Mouse (Mus musculus): ENCODE data around the gene Ldlr. TPM values are rescaled to one million over a fixed set of nuclear protein-coding genes. Genes with fewer than 3 reads are reported as not detected.

Gene Ldlr
- polyA plus RNA-seq, 1 experiment from 2014 or later, result 33.2 TPM

- WGBS, result 93% methylated on average over 14 of the region's 14 CpGs
- H3K4me3 ChIP-seq, result no peak overlapping the region
- H3K9ac ChIP-seq, result no peak overlapping the region
- no peaks in the 10 kb centered on the region for H3K4me1 ChIP-seq
- ATAC-seq (ENCODE audit: low FRiP score, low read depth), result no peak
- no peaks in the 10 kb centered on the region for H3K27me3 ChIP-seq (replicated peaks)
- H3K36me3 ChIP-seq, result peaks cover 88% of the 10 kb centered on the region
- no peak overlapping the region for H3K4me2 ChIP-seq (replicated peaks)
- no peak overlapping the region for H3K27ac ChIP-seq
- H3K9me3 ChIP-seq, result no peaks in the 10 kb centered on the region
Observed at GRCm38 (mm10) chr9:21701091-21701490, 22.2 kb upstream of the Ldlr start.

DNA sequence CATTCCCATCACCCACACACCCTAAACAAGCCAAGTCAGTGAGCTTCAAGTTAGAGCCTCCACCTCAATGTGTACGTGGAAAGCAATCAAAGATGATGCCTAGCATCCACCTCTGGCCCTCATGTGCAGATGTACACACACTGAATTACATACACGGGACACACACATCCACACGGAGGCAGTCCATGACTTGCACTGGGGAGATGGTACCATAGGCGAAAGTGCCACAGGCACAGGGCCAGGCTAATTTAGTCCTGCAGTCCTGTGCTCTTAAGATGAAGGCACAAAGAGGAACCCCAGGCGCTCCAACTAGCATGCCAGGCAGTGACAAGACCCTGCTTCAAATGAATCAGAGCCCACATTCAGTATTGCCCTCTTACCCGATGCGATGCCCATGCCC, 19.8 kb upstream of the Ldlr start:
- no peak overlapping the region for H3K4me3 ChIP-seq
- no peaks in the 10 kb centered on the region for H3K4me1 ChIP-seq
- no peak overlapping the region for H3K4me2 ChIP-seq (replicated peaks)
- 97% methylated on average over 7 of the region's 7 CpGs for WGBS
- no peak for ATAC-seq (ENCODE audit: low FRiP score, low read depth)
- H3K9me3 ChIP-seq, result no peaks in the 10 kb centered on the region
- H3K27me3 ChIP-seq (replicated peaks), result no peaks in the 10 kb centered on the region
- peaks cover 94% of the 10 kb centered on the region for H3K36me3 ChIP-seq
- H3K27ac ChIP-seq, result no peak overlapping the region
- H3K9ac ChIP-seq, result no peak overlapping the region

DNA sequence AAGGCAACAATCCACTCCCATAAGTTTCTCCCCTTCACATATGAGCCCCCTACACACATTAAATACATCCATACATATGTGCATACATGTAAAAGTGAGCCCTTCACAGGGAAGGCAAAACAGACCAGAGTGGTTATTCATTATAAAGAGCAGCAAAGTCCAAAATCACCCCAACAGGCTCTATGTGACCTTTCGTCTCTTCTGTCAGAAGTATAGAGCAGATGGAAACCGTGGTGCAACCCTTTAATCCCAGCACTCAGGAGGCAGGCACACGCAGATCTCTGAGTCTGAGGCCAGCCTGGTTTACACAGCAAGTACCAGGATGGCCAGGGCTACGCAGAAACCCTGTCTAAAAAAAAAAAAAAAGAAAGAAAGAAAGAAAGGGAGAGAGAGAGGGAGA, 17.2 kb upstream of the Ldlr start:
- Histone ChIP-seq H3K4me3 (no peak overlapping the region), H3K27ac (no peak overlapping the region), H3K4me1 (no peaks in the 10 kb centered on the region), H3K27me3 (replicated peaks) (no peaks in the 10 kb centered on the region), H3K36me3 (peaks cover 78% of the 10 kb centered on the region), H3K9ac (no peak overlapping the region), H3K4me2 (replicated peaks) (no peak overlapping the region), H3K9me3 (no peaks in the 10 kb centered on the region)
- no peak for ATAC-seq (ENCODE audit: low FRiP score, low read depth)
- WGBS, result 90% methylated on average over 4 of the region's 4 CpGs

DNA sequence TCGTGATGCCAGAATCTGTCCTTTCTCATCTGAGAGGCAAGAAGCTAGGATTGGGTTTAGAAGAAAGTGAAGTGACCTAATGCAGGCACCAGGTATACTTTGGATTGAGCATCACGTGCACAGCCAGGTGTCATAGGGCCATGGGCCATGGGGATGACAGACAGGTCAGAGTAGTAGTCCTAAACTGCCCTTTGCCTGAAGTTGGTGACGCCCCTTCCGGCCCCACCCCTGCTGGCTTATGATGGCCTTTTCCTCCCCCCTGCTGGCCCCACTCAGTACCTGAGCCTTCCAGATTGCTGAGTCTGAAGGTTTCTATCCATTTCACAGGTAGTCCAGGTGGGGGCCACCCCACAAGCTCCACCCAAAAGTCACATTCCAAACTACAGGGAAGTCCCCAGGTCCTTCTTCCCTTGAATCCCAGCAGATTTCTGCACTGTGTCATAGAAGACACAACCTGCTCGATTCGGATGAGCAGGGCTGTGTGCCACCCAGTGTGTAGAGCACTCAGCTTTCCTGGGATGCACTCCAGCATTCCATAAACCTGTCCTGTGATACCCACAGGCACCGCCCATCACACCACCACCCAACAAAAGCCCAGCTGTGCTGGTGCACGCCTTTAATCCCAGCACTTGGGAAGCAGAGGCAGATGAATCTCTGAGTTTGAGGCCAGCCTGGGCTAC, 16.6 kb upstream of the Ldlr start:
- WGBS, result 88% methylated on average over 8 of the region's 8 CpGs
- no peak overlapping the region for H3K9ac ChIP-seq
- H3K4me1 ChIP-seq, result no peaks in the 10 kb centered on the region
- no peaks in the 10 kb centered on the region for H3K27me3 ChIP-seq (replicated peaks)
- no peak overlapping the region for H3K4me2 ChIP-seq (replicated peaks)
- H3K36me3 ChIP-seq, result peaks cover 72% of the 10 kb centered on the region
- no peak overlapping the region for H3K4me3 ChIP-seq
- no peak for ATAC-seq (ENCODE audit: low FRiP score, low read depth)
- no peak overlapping the region for H3K27ac ChIP-seq
- H3K9me3 ChIP-seq, result no peaks in the 10 kb centered on the region

DNA sequence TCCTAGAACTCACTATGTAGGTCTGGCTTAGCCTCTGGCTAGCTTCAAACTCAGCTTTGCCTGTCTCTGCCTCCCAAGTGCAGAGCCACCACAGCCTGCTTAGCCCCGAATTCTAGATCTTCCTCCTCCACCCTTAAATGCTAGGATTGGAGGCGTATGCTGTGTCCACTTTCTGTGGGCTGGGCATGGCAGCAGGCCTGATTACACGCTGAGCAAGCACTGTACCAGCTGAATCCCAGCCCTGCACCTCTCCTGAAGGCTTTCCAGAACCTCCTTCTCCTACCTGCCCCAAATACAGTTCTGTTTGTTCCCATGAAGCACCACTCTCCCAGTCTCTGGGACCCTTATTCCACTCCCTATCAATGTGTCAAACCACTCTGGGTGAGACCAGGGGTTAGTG, 13.9 kb upstream of the Ldlr start:
- H3K4me1 ChIP-seq, result no peaks in the 10 kb centered on the region
- H3K4me2 ChIP-seq (replicated peaks), result no peak overlapping the region
- ATAC-seq (ENCODE audit: low FRiP score, low read depth), result no peak
- no peaks in the 10 kb centered on the region for H3K9me3 ChIP-seq
- no peaks in the 10 kb centered on the region for H3K27me3 ChIP-seq (replicated peaks)
- no peak overlapping the region for H3K4me3 ChIP-seq
- no peak overlapping the region for H3K9ac ChIP-seq
- H3K36me3 ChIP-seq, result peaks cover 56% of the 10 kb centered on the region
- 94% methylated on average over 3 of the region's 3 CpGs for WGBS
- no peak overlapping the region for H3K27ac ChIP-seq

- no peak for ATAC-seq (ENCODE audit: low FRiP score, low read depth)
- Histone ChIP-seq H3K9me3 (no peaks in the 10 kb centered on the region), H3K27me3 (replicated peaks) (no peaks in the 10 kb centered on the region), H3K27ac (no peak overlapping the region), H3K4me3 (no peak overlapping the region), H3K36me3 (0 out of 2 replicates have a peak, but pooled peaks cover 10% of the 10 kb centered on the region), H3K9ac (no peak overlapping the region), H3K4me2 (replicated peaks) (no peak overlapping the region), H3K4me1 (no peaks in the 10 kb centered on the region)
- WGBS, result 67% methylated on average over 4 of the region's 4 CpGs
Observed at GRCm38 (mm10) chr9:21715298-21715697, 8.0 kb upstream of the Ldlr start.

GRCm38 (mm10) chr9:21717015-21717414, 6.3 kb upstream of the Ldlr start:
- no peaks in the 10 kb centered on the region for H3K27me3 ChIP-seq (replicated peaks)
- H3K4me2 ChIP-seq (replicated peaks), result no peak overlapping the region
- H3K4me3 ChIP-seq, result no peak overlapping the region
- H3K27ac ChIP-seq, result no peak overlapping the region
- H3K4me1 ChIP-seq, result no peaks in the 10 kb centered on the region; the same call in 1 of the 2 replicates
- H3K9ac ChIP-seq, result no peak overlapping the region
- no peak; the same call in 1 of the 2 replicates for ATAC-seq (ENCODE audit: low FRiP score, low read depth)
- H3K9me3 ChIP-seq, result no peaks in the 10 kb centered on the region
- WGBS, result 85% methylated on average over 2 of the region's 2 CpGs
- 0 out of 2 replicates have a peak, but pooled peaks cover 10% of the 10 kb centered on the region for H3K36me3 ChIP-seq

DNA sequence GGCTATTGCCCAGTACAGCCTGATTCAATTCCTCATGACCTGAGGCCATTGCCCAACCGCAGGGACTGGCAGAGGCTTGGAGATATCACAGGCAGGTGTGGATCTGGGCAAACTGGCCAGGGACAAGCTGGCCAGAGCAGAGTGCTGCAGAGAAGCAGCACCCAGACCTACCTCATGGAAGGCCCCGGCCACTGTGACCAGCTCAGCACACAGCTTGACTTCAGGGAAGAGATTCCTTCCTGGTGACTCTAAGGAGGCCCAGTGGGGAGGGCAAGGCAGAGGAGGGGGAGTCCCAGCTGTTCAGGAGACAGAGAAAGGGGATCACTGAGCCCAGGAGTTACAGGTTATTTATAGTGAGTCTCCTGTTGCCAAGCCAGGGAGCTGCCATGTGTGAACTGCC, 2.2 kb upstream of the Ldlr start:
- no peaks in the 10 kb centered on the region for H3K36me3 ChIP-seq
- 83% methylated on average over 2 of the region's 2 CpGs for WGBS
- H3K9me3 ChIP-seq, result no peaks in the 10 kb centered on the region
- no peak for ATAC-seq (ENCODE audit: low FRiP score, low read depth)
- no peak overlapping the region for H3K4me2 ChIP-seq (replicated peaks)
- H3K27ac ChIP-seq, result no peak overlapping the region
- H3K4me1 ChIP-seq, result peaks cover 13% of the 10 kb centered on the region
- no peaks in the 10 kb centered on the region for H3K27me3 ChIP-seq (replicated peaks)
- no peak overlapping the region for H3K4me3 ChIP-seq
- no peak overlapping the region for H3K9ac ChIP-seq

DNA sequence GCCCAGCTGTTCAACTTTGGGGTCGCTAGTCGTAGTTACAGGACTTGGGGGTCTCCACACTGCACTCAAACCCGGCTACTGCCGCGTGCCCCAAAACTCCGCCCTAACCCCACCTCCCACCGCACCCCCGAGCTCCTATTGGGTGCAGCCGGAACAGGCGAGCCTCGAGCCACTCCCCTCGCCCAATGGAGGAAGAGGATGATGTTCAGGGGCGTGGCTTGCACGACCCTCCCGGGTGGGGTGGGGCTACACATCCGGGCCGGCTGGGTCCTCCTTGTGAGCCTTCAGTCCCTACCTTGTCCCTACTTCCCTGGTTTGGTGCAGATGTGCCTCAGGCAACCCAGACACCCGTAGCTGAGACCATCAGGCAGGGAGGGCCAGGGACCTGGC, 859 bp downstream of the Ldlr start:
- ATAC-seq (ENCODE audit: low FRiP score, low read depth), result peak; percentile 96
- under 1% methylated on average over 18 of the region's 18 CpGs for WGBS
- Histone ChIP-seq H3K9me3 (no peaks in the 10 kb centered on the region), H3K4me2 (replicated peaks) (peak overlapping the region; percentile 78), H3K4me3 (peak overlapping the region; percentile 71), H3K4me1 (peaks cover 21% of the 10 kb centered on the region), H3K27me3 (replicated peaks) (no peaks in the 10 kb centered on the region), H3K27ac (0 out of 2 replicates have a peak overlapping the region, but pooled peaks have one; percentile 79), H3K36me3 (peaks cover 3% of the 10 kb centered on the region; the same call in 1 of the 2 replicates), H3K9ac (peak overlapping the region; percentile 64)

DNA sequence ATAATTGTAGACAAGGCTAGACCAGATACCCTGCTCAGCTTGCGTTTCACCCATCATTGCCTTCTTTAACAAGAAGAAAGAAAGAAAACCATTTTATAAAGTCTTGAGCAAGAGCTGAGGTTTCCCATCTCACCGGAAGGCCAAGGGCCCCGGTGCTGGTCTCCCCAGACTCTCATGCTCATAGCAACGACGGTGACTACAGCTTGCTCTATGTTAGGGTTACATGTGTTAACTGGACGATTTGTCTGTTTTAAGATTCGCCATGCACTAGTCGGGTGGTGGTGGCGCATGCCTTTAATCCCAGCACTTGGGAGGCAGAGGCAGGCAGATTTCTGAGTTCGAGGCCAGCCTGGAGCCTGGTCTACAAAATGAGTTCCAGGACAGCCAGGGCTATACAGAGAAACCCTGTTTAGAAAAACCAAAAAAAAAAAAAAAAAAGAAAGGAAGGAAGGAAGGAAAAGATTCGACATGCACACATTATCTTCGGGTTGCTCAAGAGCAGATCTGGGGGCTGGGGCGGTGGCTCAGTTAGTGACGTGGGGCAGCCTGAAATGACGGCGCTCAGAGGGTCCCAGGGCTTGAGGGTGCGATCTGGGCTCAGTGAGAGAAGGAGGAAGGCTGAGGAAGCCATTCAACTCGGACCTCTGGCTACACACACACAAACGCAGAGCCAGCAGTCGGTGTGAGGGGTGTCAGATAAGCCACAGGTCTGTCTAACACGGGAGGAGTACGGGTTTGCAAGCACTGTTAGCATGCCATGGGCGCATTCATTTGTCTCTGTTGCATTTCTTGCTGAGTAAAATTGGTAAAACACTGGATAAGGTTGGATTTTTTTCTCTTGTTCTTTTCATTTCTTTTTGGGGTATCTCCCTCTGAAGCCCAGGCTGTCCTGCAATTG, 2.2 kb downstream of the Ldlr start:
- H3K4me3 ChIP-seq, result peak overlapping the region; percentile 71
- 89% methylated on average over 23 of the region's 23 CpGs for WGBS
- peak overlapping the region; percentile 78 for H3K4me2 ChIP-seq (replicated peaks)
- H3K27ac ChIP-seq, result no peak overlapping the region
- no peaks in the 10 kb centered on the region for H3K27me3 ChIP-seq (replicated peaks)
- H3K9ac ChIP-seq, result peak overlapping the region; percentile 54; the same call in 1 of the 2 replicates
- H3K36me3 ChIP-seq, result peaks cover 8% of the 10 kb centered on the region; the same call in 1 of the 2 replicates
- peaks cover 21% of the 10 kb centered on the region for H3K4me1 ChIP-seq
- no peaks in the 10 kb centered on the region for H3K9me3 ChIP-seq
- no peak for ATAC-seq (ENCODE audit: low FRiP score, low read depth)

DNA sequence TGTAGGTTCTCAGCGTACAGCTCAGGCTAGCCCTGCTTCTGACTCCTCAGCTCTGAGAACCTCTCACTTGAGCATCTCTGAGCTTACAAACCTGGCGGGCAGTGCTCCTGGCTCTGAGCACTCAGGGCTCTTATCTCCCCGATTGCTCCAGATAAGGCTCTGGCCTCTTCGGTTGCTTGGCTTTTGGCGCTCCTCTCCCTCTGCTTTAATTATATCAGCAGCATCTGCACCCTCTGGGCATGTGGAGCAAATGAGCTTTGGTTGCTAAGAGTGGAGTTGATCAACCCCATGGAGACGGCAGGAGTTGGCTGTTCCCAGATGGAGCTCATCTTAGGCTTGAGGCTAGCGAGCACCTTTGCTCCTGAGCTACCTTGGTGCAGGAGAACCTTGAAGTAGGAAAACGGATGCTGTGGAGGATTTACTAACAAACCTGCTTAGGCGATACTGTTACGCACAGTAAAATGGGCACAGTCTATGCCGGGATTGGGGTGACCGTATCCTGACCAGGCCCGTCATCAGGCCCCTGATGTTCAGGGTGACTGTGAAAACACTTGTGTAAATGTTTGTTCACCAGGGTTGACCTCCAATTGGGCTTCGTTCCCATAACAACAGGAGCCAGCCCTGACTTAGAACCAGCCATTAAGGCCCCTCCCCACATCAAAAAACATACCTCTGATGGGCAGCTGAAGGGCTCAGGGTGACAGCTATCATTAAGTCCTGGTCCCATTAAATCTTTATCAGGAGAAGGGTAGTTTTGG, 3.1 kb downstream of the Ldlr start:
- Histone ChIP-seq H3K27ac (no peak overlapping the region), H3K9ac (no peak overlapping the region), H3K4me2 (replicated peaks) (peak overlapping the region; percentile 78), H3K27me3 (replicated peaks) (no peaks in the 10 kb centered on the region), H3K9me3 (no peaks in the 10 kb centered on the region), H3K36me3 (peaks cover 13% of the 10 kb centered on the region; the same call in 1 of the 2 replicates), H3K4me1 (peaks cover 21% of the 10 kb centered on the region), H3K4me3 (no peak overlapping the region)
- no peak for ATAC-seq (ENCODE audit: low FRiP score, low read depth)
- 73% methylated on average over 14 of the region's 14 CpGs for WGBS
